Mouse (Mus musculus) effector memory CD4-positive, alpha-beta T cell, adult 5 months (primary cell): ENCODE data around the gene Tctex1d2. TPM values are rescaled to one million over a fixed set of nuclear protein-coding genes. Genes with fewer than 3 reads are reported as not detected.

Experiments used
- polyA plus RNA-seq: library from polyadenylated mRNA; unstranded; fragments of 100-300 nt; shearing (Covaris generic); gene quantifications from one replicate; pipeline ENCODE4 v1.2.1, GENCODE M21; 2017

Gene Tctex1d2
- polyA plus RNA-seq, result 2.8 TPM

GRCm38 (mm10) chr16:32419517-32420483, at the start of gene Tctex1d2:
Gene Tctex1d2 (plus strand): TSS chr16:32419702.

GRCm38 (mm10) chr16:32400267-32400666, 19.2 kb upstream of the Tctex1d2 start, which contains the start of gene Tm4sf19:
Gene Tm4sf19 (plus strand): TSS chr16:32400506.

GRCm38 (mm10) chr16:32430474-32431046, 11.1 kb downstream of the Tctex1d2 start, which contains the start of gene Pcyt1a:
Gene Pcyt1a (plus strand): TSS chr16:32430921.

Other genes starting within 250 kb of the Tctex1d2 start
- gene Bex6, start 239.9 kb upstream of the Tctex1d2 start, polyA plus RNA-seq, result not detected
- gene Fbxo45, start 172.5 kb upstream of the Tctex1d2 start, polyA plus RNA-seq, result 10.9 TPM
- 10.2 TPM for gene Wdr53, start 172.5 kb upstream of the Tctex1d2 start, polyA plus RNA-seq
- gene Smco1, start 148.2 kb upstream of the Tctex1d2 start, polyA plus RNA-seq, result not detected
- 21.6 TPM for gene Rnf168, start 142.2 kb upstream of the Tctex1d2 start, polyA plus RNA-seq
- gene Ubxn7, start 87.4 kb upstream of the Tctex1d2 start, polyA plus RNA-seq, result 40.2 TPM
- gene Tm4sf19, start 19.2 kb upstream of the Tctex1d2 start, polyA plus RNA-seq, result not detected
- gene Pcyt1a, start 11.2 kb downstream of the Tctex1d2 start, polyA plus RNA-seq, result 12.5 TPM
- not detected for gene Slc51a, start 68.2 kb downstream of the Tctex1d2 start, polyA plus RNA-seq
- not detected for gene Zdhhc19, start 76.6 kb downstream of the Tctex1d2 start, polyA plus RNA-seq
- gene Tfrc, start 189.2 kb downstream of the Tctex1d2 start, polyA plus RNA-seq, result 51.5 TPM
- gene Tnk2, start 224.2 kb downstream of the Tctex1d2 start, polyA plus RNA-seq, result 15.0 TPM